Mouse (Mus musculus) stomach, postnatal 0 days (tissue): ENCODE measurements at regions not wholly inside any gene's neighbourhood (a gene's known extent, or its start where the extent isn't known, plus 50 kb on each side); places are given as distances from the start of the nearest gene placed in this dataset.

Experiments used
- CTCF ChIP-seq: IDR thresholded peaks from 2 replicates; pipeline ENCODE4 v1.5.1; 2016; ENCODE audit warnings: antibody characterized with exemption, low read depth, mild to moderate bottlenecking, moderate library complexity
- EP300 ChIP-seq: optimal IDR thresholded peaks from 2 replicates; pipeline ENCODE3; 2016; ENCODE audit warnings: antibody characterized with exemption

GRCm38 (mm10) chr7:83433959-83434715 is 150.6 kb upstream of the Tmc3 start:
- TF ChIP-seq EP300 = no peak
- no peak for TF ChIP-seq CTCF
